Comparison of ENCODE assay signal across 8 mouse cellular contexts in the genomic region with DNA sequence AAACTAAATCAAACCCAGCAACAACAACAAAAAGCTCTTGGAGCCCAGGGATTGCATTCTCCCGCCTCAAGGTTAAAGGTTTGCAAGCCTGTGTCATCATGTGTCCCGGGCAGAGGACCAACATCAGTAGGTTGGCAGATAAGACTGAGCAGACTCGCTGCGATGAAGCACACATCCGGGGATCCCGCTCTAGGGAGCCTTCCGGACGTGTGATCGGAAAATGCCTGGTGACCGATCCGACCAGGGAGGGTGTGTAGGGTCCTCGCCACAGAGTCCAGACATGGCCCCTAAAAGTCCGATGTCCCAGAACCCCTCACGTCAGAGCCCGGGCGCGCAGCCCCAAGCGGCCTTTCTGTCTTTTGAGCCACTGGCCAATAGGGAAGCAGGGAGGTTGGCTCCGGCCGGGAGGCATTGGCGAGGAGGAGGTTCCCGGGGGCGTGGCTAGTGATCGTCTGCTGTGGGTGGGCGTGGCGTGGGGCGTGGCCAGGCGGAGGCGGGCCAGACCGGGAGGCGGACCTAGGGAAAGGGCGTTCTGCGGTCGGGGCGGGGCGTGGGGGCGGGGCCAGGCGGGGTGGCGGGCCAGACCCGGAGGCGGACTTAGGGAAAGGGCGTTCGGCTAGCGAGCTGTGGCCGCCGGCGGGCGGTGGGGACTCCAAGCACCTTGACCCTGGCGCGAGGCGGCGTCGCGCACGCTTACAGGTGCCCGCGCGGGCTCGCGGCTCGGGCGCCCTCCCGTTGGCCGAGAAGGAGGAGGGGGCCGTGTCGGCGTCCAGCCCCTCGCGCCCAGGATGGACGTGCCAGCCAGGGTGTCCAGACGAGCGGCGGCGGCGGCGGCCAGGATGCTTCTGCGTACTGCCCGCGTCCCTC. TPM values are rescaled to one million over a fixed set of nuclear protein-coding genes. Genes with fewer than 3 reads are reported as not detected.
A peak's percentile ranks its signal among the peaks of the same experiment; 100 is the strongest.
DNase-seq lines count a peak whose midpoint lies in the region; ATAC-seq lines count a peak whose summit lies in the region.

A gene (plus strand): TSS at position 582 of the 867 bp plus-strand sequence.

- WGBS in hindbrain, embryonic 11.5 days = 1% methylated on average over 67 of the region's 79 CpGs

- no peaks in the 10 kb centered on the region for H3K36me3 ChIP-seq in hindbrain, embryonic 11.5 days (ENCODE audit: control insufficient read depth, insufficient read depth, low read length)

- H3K27me3 ChIP-seq in hindbrain, embryonic 11.5 days (ENCODE audit: control insufficient read depth, insufficient read depth, low read length) = no peaks in the 10 kb centered on the region

- H3K9me3 ChIP-seq in hindbrain, embryonic 11.5 days (ENCODE audit: control insufficient read depth, low read length) = no peaks in the 10 kb centered on the region

- peak; percentile 99 for DNase-seq in Muller cell, postnatal 12 days (ENCODE audit: inconsistent ontology term)
- peak; percentile 98 for DNase-seq in cerebellum, adult 9-11 months
- peak; percentile 94 to 98 for DNase-seq in frontal cortex, adult 2 months (ENCODE audit: extremely low spot score in 1 of 2, low spot score in 1 of 2)
- DNase-seq in hindbrain, embryonic 11.5 days (ENCODE audit: low spot score) = peak; percentile 98
- peak; percentile 99 for DNase-seq in layer of hippocampus, postnatal 10 days (ENCODE audit: low spot score in 2 of 2)
- DNase-seq in lung, postnatal 10 days = peak; percentile 97
- DNase-seq in ovary, postnatal 36 days (ENCODE audit: low spot score) = peak; percentile 98
- peak; percentile 98 for DNase-seq in thymus, postnatal 25 days

- H3K4me1 ChIP-seq in hindbrain, embryonic 11.5 days (replicated peaks; ENCODE audit: control insufficient read depth, insufficient read depth, low read length) = peaks cover 6% of the 10 kb centered on the region; the same call in 1 of the 2 replicates

- ATAC-seq in hindbrain, embryonic 11.5 days (ENCODE audit: low FRiP score) = peak; percentile 99

- peak within 1 kb of the TSS; percentile 54; the same call in 1 of the 2 replicates for H3K27ac ChIP-seq in hindbrain, embryonic 11.5 days (ENCODE audit: low read depth, low read length)

- peak within 1 kb of the TSS; percentile 78 for H3K4me2 ChIP-seq in hindbrain, embryonic 11.5 days (replicated peaks; ENCODE audit: low read depth, low read length)

- peak within 1 kb of the TSS; percentile 65 for H3K9ac ChIP-seq in hindbrain, embryonic 11.5 days (ENCODE audit: low read depth, low read length)

- H3K4me3 ChIP-seq in hindbrain, embryonic 11.5 days (ENCODE audit: low read depth, low read length) = peak within 1 kb of the TSS; percentile 69

RNA-seq across cellular contexts. Expression of the gene that starts here (rescaled TPM):
- 11.7 and 12.4 TPM in 2 replicates for polyA plus RNA-seq in frontal cortex, adult 2 months (2012; rRNA removed)
- polyA plus RNA-seq in hindbrain, embryonic 11.5 days (2014; fragmentation: Nextera tagmentation; extraction: Ambion mirVana) = 9.2 and 9.4 TPM in 2 replicates
- 10 to 100 TPM in 1 of 2 experiments, 1 to 10 TPM in 1; 9.8 to 10.1 TPM for total RNA-seq in layer of hippocampus, postnatal 10 days (2021)

Comparison
In these comparisons a context has a peak if more than half of its experiments do, and no peak if none do; other contexts are left out.
1. Peak in every context shown above with its lines: DNase-seq, ATAC-seq, H3K4me3 ChIP-seq and H3K27ac ChIP-seq.